Mouse (Mus musculus) adrenal gland, postnatal 4 days (tissue): ENCODE results near the gene Gcn1l1. TPM values are rescaled to one million over a fixed set of nuclear protein-coding genes. Genes with fewer than 3 reads are reported as not detected.

Experiments
- DNase-seq, 2 experiments: peaks; one replicate each; pipeline ENCODE4 v3.0.0; 2021 to 2022; ENCODE audit warnings: low spot score in 2 of 2, mixed read lengths in 2 of 2
- total RNA-seq, 2 experiments: library from RNA; stranded (reverse); gene quantifications; 2 replicates each; pipeline ENCODE4 v1.2.3; 2021

Gcn1l1 gene
- total RNA-seq, 2 experiments from 2014 or later, result 83.5 to 87.5 TPM

DNA sequence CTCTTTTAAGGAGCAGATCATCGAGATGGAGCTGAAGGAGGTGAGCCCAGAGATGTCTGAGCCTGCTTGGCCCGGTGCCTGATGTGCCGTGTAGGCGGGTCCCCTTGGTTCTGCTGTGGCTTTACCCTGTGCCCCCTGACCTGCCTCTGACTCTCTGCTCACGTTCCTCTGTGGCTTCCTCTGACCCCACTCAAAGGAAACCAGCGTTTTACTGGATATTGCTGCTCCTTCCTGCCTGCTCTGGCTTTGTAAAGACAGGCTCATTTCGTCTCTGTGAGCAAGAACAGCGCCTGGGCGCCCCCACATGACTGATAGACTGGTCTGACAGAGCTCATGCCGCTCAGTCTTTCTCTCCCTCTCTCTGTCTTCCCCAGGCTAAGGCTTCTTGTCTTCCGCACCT, 26.0 kb downstream of the Gcn1l1 start:
- DNase-seq, result no peak

DNA sequence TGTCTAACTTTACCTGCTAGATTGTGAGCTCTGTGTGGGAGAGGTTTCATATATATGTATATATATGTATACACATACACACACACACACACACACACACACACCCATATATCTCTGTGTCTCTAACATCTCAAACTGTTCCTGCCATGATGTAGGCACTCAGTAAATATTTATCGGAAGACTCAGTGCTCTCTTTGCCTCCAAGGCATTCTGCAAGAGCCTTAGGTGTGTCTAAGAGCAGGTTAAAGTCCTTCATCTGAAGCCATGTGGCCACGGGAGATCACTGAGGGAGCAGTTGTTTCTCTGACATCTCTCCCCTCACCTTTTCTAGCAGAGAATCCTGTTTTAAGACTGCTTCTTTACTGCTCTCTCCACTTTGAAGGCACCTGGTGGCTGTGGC, 26.5 kb downstream of the Gcn1l1 start:
- DNase-seq, result no peak

DNA sequence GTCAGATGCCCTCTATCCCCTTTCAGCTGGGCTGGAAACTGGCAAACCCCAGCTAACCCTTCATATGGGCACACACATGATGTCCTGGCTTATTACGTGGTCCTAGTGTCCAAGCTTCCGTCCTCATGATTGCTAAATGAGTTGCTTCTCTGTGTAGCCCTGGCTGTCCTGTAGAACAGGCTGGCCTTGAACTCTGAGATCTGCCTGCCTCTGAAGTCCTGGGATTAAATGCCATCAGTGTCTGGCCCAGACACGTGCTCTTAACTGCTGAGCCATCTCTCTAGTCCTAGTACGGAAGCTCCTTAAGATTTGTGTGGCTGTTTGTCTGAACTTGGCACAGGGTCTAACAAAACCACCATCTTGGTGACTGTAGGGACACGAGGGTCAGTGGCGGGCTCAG, 38.5 kb downstream of the Gcn1l1 start:
- DNase-seq, result no peak

DNA sequence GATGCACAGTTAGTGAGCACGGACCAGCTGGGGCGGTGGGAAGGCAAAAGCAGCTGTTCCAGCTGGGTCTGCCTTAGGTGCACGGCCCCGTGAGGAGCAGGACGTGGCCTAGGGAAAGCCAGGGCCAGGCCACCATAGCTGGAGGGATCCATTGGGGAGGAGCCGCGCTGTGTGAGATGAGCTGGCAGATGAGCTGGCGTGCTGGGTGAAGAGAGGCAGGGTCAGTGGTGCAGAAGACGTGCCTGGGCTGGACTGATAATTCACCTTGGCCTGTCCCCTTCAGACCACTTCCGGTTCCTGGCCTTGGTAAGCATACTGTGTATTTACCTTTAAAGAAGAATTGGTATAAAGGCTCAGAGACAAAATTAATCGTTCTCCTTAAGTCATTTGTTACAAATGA, 46.5 kb downstream of the Gcn1l1 start:
- no peak for DNase-seq

DNA sequence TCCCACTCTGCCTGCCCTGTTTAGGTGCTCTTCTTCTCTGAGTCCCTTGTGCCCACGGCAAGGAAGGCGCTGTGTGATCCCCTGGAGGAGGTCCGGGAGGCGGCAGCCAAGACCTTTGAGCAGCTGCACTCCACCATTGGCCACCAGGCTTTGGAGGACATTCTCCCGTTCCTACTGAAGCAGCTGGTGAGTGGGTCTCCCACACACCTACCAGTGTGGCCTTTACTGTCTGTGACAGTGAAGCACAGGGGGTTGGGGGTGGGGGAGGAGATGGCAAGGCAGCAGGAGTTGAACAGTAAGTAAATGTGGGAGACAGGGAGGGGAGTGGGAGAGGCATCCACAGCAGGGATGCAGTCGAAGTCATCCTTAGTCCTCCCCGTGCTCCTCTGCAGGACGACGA, 48.3 kb downstream of the Gcn1l1 start:
- no peak for DNase-seq

DNA sequence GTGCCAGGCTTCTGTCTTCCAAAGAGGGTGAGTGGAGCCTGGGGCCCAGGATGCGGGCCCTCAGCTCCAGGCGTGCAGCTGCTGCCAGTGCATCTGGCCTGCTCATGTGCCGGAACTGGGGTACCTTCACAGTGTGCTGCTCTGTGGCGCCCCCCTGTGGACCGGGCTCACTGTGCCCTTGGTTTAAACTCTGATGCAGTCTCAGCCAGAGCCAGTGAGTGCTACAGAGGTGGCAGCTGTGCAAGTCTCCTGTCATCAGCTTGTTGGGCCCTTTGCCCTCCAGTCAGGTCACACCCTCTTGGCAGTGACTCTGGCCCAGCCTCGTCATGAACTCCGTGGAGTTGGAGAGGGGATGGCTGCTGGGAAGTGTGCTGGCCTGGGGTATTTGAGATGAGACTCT, 49.9 kb downstream of the Gcn1l1 start:
- DNase-seq, result peak in 1 of 2 experiments; percentile 50

DNA sequence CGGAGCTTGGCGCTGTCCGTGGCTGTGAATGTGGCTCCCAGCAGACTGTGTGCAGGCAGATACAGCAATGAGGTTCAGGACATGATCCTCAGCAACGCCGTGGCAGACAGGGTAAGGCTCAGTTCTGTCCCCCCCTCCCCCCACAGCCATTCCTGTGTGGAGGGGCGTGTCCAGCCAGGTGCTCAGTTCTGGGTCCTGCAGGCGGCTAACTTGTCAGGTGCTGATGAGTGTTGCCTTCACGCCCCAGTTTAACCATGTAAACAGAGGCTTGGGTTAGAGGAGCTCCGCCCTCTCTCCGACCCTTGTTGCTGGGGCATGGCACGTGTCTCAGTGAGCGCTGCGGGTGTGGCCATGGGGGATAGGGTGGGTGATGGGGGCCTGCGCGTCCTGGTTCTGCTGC, 54.6 kb downstream of the Gcn1l1 start:
- DNase-seq, result no peak

DNA sequence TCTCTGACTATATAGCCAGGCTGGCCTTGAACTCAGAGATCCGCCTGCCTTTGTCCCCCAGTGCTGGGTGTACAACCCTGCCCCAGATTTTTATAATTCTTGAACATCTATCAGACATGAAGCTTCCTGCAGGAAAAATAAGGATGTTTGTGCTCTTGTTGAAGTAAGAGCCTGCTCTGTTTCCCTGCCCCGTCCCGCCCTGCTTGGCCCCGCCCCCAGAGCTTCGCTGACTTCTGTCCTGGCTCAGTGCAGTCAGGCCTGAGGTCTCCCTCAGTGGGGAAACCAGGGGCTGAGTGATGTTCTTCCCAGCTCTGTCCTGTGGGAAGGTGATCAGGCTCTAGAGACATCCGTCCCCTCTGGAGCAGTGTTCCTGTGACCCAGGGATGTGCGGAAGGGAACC, 57.6 kb downstream of the Gcn1l1 start:
- no peak for DNase-seq

DNA sequence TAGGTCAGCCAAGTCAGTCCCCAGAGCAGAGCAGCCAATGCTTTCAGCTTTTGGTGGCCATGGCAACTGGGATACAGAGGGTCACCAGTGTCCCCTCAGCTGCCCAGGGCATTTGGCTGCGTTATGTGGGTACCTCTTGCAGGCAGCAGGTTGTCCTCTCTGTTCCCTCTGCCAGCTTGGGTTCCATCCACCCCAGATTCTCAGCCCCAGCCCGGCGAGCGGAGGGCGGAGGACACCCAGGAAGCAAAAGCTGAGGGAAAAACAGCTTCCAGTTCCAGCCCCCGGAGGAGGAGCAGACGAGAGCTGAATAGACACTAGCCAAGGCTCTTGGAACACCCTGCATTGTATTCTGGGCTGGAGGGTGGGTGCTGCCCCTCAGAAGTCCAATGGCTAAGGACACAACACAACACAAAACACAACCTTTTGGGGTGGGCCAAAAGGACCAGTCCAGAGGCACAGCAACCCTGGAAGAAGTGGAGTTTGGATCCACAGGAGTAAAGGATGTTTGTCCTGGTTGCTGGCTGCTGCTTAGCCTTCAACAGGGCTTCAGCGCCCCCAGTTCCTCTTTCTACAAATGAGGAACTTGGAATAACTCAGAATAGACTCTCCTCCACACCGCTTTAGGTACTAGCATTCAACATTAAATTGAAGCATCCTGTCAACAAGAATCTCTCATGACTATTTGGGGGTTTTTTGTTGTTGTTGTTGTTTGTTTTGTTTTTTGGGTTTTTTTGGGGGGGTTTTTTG, 58.8 kb downstream of the Gcn1l1 start:
- no peak for DNase-seq

DNA sequence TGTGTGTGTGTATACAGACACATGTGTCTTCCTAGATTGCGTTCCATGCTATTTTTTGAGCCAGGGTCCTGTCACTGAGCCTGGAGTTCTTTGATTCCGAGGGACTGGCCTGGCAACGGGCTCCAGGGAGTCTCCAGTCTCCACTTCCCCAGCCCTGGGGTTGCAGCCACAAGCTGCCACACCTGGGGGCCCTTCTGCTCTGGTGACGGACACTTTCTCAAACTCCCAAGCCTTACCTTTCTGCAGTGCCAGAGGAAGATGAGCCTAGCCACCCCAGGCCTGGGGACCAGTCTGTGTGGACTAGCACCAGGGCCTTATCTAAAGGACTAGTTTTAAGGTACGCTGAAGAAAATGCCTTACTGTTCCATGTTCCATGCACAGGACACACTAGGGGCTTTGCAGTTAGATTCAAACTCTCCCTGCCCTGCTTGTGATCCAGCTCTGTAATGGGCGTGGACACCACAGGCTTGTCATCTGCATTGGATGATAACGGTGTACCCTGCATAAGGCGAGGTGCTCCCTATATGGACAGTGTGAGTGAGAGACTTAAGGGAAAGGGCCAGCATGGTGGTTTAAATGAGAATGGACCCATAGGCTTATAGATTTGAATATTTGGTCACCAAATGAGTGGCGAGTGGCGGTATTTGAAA, 61.3 kb downstream of the Gcn1l1 start:
- DNase-seq, result no peak

DNA sequence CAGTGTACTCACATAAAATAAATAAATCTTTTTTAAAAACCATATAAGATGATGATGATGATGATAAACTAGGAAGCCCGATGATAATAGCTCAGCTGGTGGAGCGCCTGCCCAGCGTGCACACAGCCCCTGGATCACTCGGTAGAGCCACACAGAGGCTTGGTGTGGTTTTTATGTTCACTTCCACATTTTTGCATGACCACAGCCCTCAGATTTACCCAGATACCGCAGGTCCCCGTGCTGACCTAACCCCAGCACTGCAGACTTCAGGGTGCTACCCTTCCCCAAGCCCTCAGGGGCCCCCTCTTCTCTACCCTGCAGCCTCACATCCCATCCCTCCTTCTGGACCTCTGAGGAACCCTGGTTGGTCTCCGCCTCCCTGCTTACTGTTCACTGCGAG, 63.0 kb downstream of the Gcn1l1 start:
- DNase-seq, result no peak

DNA sequence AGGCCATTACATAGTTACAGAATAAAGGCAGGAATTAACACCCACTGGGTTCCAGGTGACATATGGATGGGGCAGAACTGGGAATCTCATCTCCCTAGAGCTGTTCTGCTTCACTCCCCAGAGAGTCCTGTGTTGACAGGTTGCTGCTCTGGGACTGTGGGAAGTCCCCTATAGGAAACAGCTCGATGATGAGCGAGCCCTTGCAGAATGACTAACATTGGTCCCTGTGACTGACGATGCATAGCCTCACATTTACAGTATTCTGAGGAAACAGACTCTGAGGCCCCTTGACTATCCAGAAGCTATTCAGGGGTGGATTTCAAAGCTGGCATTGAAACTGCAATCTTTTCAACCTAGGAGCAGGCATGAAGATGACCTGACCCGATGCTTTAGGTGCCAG, 64.6 kb downstream of the Gcn1l1 start:
- no peak for DNase-seq

DNA sequence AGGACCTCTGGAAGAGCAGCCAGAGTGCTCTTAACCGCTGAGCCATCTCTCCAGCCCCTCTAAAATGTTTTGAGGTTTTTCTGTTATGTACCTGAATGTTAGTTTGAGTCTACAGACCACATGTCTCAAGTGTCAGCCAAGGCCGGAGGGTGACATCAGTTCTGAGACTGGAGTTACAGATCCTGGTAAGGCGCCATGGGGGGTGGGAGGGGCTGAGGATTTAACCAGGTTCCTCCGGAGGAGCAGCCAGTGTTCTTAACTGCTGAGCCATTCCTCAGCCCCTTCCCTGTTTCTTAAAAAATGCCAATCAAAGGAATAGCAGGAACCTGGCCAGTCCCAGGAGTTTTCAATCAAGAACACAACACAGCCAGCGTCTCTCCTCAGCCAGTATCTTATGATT, 65.2 kb downstream of the Gcn1l1 start:
- no peak for DNase-seq

DNA sequence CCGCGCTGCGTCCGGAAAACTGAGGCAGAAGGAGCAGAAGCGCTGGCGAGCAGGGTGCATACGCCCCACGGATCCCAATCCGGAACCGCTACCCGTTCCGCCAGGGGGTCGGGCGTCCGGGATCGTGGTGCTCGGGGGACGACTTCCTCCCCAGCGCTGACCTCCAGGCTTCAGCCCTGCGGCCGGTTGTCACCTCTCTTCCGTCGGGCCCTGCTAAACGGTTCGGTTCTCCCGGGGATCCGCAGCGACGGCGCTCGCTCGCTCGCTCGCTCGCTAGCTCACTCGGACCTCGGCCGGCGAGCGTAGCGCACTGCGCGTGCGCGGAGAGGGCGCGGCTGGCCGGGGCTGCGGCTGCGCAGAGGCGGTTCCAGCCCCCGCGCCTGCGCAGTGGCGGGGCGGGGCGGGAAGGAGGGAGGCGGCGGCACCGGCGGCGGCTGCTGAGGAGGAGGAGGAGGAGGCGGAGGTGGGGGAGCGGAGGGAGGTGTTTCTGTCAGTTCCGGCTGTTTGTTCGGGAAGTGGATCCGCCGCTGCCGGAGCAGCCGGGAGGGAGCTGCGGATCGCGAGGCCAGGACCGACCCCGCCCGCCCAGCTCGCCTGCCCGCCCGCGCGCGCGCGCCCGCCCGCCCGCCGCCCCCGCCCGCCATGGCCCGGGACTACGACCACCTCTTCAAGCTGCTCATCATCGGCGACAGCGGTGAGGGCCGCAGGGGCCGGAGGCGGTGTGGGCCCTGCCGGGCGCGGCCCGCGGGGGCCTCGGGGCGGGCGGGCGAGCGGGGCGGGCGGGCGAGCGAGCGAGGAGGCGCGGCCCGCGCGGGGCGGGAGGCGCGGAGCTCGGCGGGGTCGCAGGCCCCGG, 66.7 kb downstream of the Gcn1l1 start, which contains the start of gene Rab35:
Rab35 (plus strand) TSS at position 404 of the 853 bp plus-strand sequence.
- peak; percentile 86 to 91 for DNase-seq

DNA sequence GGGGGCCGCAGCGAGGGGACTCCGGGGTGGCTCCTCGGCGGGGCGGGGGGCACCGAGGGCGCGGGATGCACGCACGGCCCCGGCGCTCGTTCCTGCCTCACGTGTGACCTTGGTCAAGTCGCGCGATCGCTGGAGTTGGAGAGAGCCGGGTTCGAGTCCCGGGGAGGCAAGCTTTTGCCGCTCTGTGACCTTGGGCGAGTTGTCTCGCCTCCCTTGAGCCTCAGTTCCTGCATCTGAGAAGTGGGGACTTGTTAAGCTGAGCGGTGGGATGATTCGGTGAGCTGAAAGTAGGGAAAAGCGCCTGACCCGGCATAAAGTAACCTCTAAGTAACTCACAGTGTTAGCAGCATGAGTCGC, 67.3 kb downstream of the Gcn1l1 start:
- peak; percentile 27 to 35 for DNase-seq

DNA sequence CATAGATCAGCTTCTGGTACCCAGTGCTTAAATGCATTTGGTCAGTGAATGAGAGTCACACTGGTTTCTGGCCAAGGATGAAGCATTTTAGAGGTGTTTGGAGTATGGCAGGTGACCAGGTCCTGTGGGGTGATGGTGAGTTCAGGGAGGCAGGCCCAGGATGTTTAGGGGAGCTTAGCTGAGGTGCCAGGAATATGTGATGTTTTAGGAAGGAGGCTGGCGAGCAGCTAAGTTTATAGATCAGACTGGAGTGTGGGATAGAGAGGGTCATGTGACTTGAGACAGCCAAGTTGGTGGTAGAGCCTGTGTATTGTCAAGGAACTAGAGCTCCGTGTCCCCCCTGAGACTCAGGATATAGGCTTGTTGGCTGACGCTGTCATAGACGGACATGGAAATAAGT, 68.0 kb downstream of the Gcn1l1 start:
- no peak for DNase-seq

DNA sequence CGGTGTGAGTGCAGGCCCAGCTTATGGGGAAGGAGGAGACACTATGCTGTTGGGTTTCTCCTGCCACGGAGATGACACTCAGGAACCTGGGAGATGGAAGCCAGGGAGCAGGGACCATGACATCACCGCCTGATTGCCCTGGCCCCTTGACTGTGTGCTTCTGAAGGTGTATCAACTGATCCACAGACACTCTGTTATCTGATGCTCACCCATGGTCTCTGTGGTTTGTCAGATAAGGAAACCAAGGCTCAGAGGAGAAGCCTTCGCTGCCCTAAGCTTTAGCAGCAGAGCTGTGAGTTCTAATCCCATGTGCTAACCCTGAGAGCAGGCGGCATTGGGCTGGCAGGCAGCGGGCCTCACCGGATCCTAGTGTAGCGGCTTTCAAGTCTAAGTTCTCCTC, 69.0 kb downstream of the Gcn1l1 start:
- DNase-seq, result no peak

DNA sequence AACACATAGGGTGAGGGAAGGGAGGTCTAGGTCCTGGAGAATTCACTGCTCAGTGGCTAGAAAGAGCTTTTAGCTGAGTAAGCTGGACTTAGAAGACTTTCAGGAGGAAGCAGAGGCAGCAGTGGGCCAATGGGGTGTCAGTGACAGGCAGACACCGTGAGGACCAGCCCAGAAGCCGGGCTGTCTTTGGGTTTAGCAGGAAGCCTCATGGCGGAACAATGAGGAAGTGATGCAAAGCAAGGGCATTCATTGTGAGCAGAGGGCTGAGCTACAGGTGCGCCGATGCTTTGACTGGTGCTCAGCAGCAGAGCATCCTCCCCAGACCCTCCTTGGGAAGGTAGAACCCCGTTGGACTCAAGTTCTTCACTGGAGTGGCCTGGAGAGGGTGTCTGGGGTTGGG, 70.5 kb downstream of the Gcn1l1 start:
- no peak for DNase-seq

DNA sequence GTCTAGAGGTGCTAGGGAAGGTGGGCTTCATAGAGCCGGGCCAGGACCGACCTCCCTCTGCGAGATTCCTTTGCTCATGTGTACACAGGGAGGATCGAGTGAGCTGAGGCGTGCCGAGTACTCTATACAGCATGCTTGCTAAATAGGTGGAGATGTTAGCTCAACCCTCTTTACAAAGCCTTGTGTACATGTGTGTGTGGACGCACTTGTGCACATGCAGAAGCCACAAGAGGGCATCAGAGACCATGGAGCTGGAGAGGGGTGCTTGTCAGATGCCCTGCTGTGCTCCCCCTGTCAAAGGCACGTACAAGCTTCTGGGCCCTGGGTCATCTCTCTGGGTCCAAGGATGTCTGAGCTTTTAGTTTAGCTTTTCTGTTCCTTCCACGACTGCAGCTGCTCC, 79.1 kb downstream of the Gcn1l1 start:
- DNase-seq, result no peak

DNA sequence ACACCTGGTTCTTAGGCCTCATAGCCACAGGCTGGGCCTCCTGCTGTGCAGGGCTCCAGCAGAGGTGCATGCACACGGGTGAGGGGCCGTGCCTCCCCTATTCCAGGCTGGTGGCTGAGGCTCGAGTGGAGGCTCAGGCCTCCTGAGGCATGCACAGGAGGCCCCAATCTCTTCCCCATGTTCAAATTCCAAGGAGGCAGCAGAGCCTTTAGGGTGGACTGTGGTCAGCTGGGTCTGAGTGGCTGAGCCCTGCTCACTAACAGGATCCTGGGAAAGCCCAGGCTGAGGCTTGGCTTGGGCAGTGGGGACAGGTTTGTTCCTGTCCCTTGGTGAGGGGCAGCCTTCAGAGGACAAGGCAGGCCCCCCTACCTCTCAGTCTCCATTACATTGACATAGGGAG, 83.8 kb downstream of the Gcn1l1 start:
- DNase-seq, result no peak

DNA sequence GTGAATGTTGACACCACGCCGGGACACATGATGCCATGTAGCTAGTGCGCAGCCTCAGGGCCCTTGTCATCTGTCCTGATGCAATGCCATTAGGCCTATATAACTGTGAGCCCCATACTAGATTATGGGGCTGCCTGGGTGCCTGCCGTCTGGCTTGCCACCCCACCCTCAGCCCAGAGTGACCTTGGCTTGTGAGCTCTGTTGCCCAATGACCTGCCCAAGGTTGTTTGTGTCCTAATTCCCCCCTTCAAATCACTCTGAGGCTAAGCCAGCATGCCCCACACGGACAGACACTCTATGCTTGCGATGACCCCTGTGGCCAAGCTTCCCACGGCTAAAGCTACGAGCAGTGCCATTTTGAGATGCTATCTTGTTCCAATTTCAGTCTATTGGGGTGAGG, 84.6 kb downstream of the Gcn1l1 start:
- DNase-seq, result no peak

DNA sequence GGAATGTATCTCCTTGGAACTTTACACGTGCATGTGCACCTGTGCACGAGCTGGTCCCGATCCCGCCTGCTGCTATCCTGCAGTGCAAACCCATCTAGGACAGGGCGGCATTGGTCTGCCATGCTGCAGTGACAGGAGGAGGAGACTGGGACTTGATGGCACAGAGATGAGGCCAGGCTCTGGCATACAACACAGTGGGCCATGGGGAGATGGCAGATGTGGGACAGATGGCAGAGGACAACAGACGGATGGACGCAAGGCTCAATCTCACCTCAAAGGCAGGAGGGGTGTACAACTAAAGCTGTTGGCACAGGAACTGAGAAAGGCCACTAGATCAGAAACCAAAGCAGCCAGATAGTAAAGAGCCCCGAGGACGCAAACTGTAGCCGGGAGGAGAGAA, 85.8 kb downstream of the Gcn1l1 start:
- no peak for DNase-seq
